Mouse (Mus musculus) olfactory bulb, adult 2 months (tissue): ENCODE measurements around the gene Gnas.

ENCODE experiments used
- CTCF ChIP-seq: fragments of 200-500 bp; IDR thresholded peaks from 2 replicates; pipeline ENCODE4 v1.5.1; 2012; ENCODE audit warnings: low read depth, mild to moderate bottlenecking, low read length, moderate library complexity; ENCODE audit not compliant: insufficient read depth
- POLR2A ChIP-seq: fragments of 200-500 bp; IDR thresholded peaks from 2 replicates; pipeline ENCODE4 v1.6.1; 2012; ENCODE audit warnings: mild to moderate bottlenecking, low read depth, low read length, moderate library complexity; ENCODE audit not compliant: insufficient read depth

GRCm38 (mm10) chr2:174299091-174299770 is 15.1 kb downstream of the Gnas start:
- TF ChIP-seq POLR2A (no peak), CTCF (no peak)
